Mouse (Mus musculus): ENCODE measurements around the gene Mmp12.
"Not testable (repeated sequence)": the region's sequence is repeated elsewhere in the genome, so short reads cannot be mapped to it uniquely, and the experiment has no call there.

Gene Mmp12

GRCm38 (mm10) chr9:7344107-7344506, at the start of gene Mmp12:
Mmp12 (plus strand) TSS chr9:7344381.
- no peak for DNase-seq (ENCODE audit: low spot score)

GRCm38 (mm10) chr9:7331847-7332246, 12.3 kb upstream of the Mmp12 start:
- no peak for DNase-seq (ENCODE audit: low spot score)

- no peak for DNase-seq (ENCODE audit: low spot score)
Measured at GRCm38 (mm10) chr9:7335766-7336680, 8.2 kb upstream of the Mmp12 start.

GRCm38 (mm10) chr9:7336740-7337483, 7.3 kb upstream of the Mmp12 start:
- DNase-seq (ENCODE audit: low spot score): no peak

- DNase-seq (ENCODE audit: low spot score): no peak
Measured at GRCm38 (mm10) chr9:7345513-7345912, 1.3 kb downstream of the Mmp12 start.

GRCm38 (mm10) chr9:7354535-7354934, 10.4 kb downstream of the Mmp12 start:
- no peak for DNase-seq (ENCODE audit: low spot score)

GRCm38 (mm10) chr9:7387947-7388346, 43.8 kb downstream of the Mmp12 start, which contains the start of gene Mmp1b:
Mmp1b (minus strand) TSS chr9:7388047.
- no peak for DNase-seq (ENCODE audit: low spot score)

- not testable (repeated sequence) for DNase-seq (ENCODE audit: low spot score)
Measured at GRCm38 (mm10) chr9:7396556-7396955, 52.4 kb downstream of the Mmp12 start.
